Mouse (Mus musculus) lung, adult 10 weeks (tissue): ENCODE measurements around the gene Dock8. TPM values are rescaled to one million over a fixed set of nuclear protein-coding genes. Genes with fewer than 3 reads are reported as not detected.

ENCODE experiments used
- polyA plus RNA-seq: library from polyadenylated mRNA; stranded (reverse); fragments of 350-450 nt; fragmentation: Illumina TruSeq; extraction: RNeasy Lipid Tissue Mini Kit (QIAGEN cat#74804); gene quantifications from one replicate; pipeline ENCODE4 v1.2.3, GENCODE M21; 2014; ENCODE audit warnings: low read depth, low replicate concordance; ENCODE audit not compliant: insufficient read depth

Gene Dock8
- polyA plus RNA-seq = 8.2 TPM

DNA sequence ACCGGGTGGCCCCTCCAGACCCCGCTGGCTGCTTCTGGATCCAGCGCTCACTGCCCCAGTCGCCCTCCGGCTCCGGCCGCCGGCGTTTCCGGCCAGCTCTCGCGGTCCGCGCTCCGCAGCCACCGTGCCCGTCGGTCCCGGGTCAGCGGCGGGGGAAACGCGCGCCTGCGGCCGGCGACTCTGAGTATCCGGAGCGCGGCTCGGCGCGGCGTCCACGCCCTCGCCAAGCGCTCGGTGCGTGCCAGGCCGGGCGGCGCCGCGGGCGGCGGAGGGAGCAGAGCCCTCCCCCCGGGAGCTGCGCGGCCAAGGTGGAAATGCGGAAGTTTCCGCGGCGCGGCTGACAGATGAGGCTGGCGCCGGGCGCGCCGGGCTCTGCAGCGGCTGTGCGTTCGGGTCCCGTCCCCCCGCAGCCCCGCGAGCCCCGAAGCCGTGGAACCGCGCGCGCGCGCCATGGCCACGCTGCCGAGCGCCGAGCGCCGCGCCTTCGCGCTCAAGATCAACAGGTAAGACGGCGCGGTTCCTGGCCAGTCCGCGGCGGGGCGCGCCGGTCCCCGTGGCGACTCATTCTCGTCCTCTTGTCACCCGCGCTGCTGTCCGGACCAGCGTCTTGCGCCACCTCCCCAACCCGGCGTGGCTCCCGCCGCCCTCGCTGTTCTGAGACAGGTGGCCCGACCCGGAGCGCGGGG lies at the start of gene Dock8:
Gene Dock8, plus strand, starts transcription at position 334 of the 686 bp plus-strand sequence.

DNA sequence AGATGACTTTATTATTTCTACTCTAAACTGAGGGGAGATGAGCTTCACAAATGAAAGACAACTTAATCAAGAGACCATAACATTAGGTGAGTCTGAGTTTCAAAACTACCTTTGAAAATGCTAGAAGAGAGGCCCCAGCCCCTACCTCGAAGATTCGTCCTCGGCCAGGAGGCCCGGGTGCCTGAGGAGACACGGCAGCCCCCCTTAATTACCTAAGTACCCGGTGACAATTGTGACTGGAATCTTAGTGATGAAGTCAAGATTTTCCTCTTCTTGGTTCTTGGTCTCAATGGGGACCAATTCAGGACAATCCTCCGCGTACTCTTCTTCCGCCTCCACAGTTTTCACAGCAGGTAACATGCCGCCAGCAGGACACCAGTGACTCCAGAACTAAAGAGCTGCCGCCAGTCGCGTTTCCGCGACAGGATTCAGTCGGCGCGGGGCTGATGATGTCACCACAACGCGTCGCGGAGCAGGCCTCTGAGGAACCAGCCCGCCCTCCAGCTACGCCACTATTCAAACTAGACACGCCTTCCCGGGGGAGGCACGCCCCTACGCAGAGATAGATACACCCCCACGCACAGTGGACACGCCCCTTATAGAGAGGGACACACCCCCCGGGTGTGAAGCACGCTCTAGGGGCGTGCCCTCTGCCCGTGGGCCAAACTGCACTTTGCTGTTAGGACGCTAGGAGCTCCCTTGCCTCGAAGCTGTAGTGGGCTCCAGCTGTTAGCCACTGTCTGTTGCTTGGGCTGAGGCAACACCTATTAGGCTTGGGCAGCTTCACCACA lies 38.0 kb upstream of the Dock8 start, which contains the start of gene Cbwd1:
Gene Cbwd1, minus strand, starts transcription at position 439 of the 791 bp plus-strand sequence.

DNA sequence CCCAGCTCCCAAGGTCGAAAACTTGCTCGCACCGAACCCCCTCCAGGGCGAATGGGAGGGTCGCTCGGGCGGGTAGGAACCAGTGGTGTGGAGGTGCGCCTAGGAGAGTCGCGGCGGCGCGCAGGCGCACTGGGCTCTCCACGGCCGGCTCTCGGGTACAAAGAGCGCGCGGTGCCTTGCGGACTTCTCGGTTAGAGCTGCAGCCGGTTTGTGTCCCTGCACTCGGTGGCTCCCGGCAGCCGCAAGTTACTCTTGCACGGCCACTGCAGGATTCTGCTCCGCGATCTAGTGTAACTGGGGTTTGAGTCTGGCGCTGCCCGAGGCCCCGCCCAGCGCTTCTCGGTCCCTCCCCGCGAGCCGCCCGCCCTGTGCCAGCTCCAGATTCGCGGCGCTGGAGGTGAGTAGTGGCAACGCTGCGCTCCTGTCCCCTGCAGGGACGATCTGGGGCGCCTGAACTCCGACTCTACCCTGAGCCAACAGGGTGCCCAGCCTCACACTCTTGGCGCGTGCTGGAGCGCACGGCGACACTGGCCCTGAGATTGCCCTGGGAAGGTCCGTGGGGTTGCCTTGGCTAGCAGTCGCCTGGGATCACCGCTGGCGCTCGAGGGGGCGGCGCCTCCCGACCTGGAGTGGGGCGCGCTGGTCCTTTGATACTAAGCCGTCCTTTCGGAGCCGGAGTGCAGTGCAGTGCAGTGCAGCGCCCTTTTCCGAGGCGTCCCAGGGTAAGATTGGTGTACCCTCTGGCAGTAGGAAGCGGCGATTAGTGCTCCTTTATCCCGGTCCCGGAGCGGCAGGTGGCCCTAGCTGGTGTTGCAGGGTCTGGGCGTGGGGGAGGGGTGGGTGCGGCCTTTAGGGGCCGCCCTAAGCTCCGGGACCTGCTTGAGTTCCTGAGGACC lies 237.5 kb downstream of the Dock8 start, which contains the start of gene Kank1:
Gene Kank1, plus strand, starts transcription at position 380 of the 896 bp plus-strand sequence.

Other genes with a start within 250 kb of the Dock8 start
- gene Pgm5, start 137.7 kb upstream of the Dock8 start, polyA plus RNA-seq = 12.8 TPM
- gene Gm10053, start 123.8 kb upstream of the Dock8 start, polyA plus RNA-seq = 82.8 TPM
- gene Foxd4, start 98.3 kb upstream of the Dock8 start, polyA plus RNA-seq = not detected
- gene Cbwd1, start 37.9 kb upstream of the Dock8 start, polyA plus RNA-seq = 8.0 TPM
- gene Kank1, start 237.4 kb downstream of the Dock8 start, polyA plus RNA-seq = 7.4 TPM